Mouse (Mus musculus) C2C12 (cell line): ENCODE measurements around the gene Pak6.

ENCODE experiments used
- CEBPB ChIP-seq: IDR thresholded peaks from one replicate; pipeline ENCODE4 v1.6.1; 2011; ENCODE audit warnings: low read depth, mild to moderate bottlenecking, control low read depth, moderate library complexity
- CTCF ChIP-seq: IDR thresholded peaks from one replicate; pipeline ENCODE4 v1.5.1; 2011; ENCODE audit not compliant: control insufficient read depth, insufficient read depth, insufficient read length
- FOSL1 ChIP-seq: IDR thresholded peaks from one replicate; pipeline ENCODE4 v1.8.0; 2011; ENCODE audit warnings: mild to moderate bottlenecking, low read length; ENCODE audit not compliant: poor library complexity, insufficient read depth, severe bottlenecking
- MAX ChIP-seq: IDR thresholded peaks from one replicate; pipeline ENCODE4 v1.6.1; 2011; ENCODE audit warnings: mild to moderate bottlenecking, control low read depth
- MYOD1 ChIP-seq: IDR thresholded peaks from one replicate; pipeline ENCODE4 v1.6.1; 2011; ENCODE audit warnings: low read depth; ENCODE audit not compliant: control insufficient read depth, insufficient read length
- MYOG ChIP-seq: IDR thresholded peaks from one replicate; pipeline ENCODE4 v1.6.1; 2011; ENCODE audit not compliant: control insufficient read depth, insufficient read length; ENCODE audit errors: extremely low read depth
- USF1 ChIP-seq: IDR thresholded peaks from one replicate; pipeline ENCODE4 v1.6.1; 2011; ENCODE audit warnings: low read depth, mild to moderate bottlenecking, control low read depth, moderate library complexity

GRCm38 (mm10) chr2:118618013-118618412 is 45.1 kb upstream of the Pak6 start:
- TF ChIP-seq CTCF = no peak
- TF ChIP-seq MAX = no peak
- TF ChIP-seq FOSL1 = no peak
- no peak for TF ChIP-seq CEBPB
- TF ChIP-seq MYOG = no peak
- TF ChIP-seq USF1 = no peak
- TF ChIP-seq MYOD1 = no peak
